Mouse (Mus musculus) small intestine, adult 2 months (tissue): ENCODE measurements around the gene Cdkl2.

Source experiments
- CTCF ChIP-seq: fragments of 200-500 bp; IDR thresholded peaks from 2 replicates; pipeline ENCODE4 v1.5.1; 2012; ENCODE audit warnings: low read depth, mild to moderate bottlenecking, control low read depth, inconsistent platforms, low read length, moderate library complexity, mixed read lengths; ENCODE audit not compliant: insufficient replicate concordance, insufficient read length; ENCODE audit errors: extremely low read depth
- POLR2A ChIP-seq: fragments of 200-500 bp; IDR thresholded peaks from 2 replicates; pipeline ENCODE4 v1.6.1; 2012; ENCODE audit warnings: low read depth, mild to moderate bottlenecking, control low read depth, inconsistent platforms, low read length, moderate library complexity

- no peak for TF ChIP-seq CTCF
- TF ChIP-seq POLR2A, result no peak
Measured at GRCm38 (mm10) chr5:92063192-92063591, 19.5 kb upstream of the Cdkl2 start.
